Mouse (Mus musculus): ENCODE results near the gene Pecam1. TPM values are rescaled to one million over a fixed set of nuclear protein-coding genes. Genes with fewer than 3 reads are reported as not detected.

Gene Pecam1
- polyA plus RNA-seq, 1 experiment = 24.3 TPM

DNA sequence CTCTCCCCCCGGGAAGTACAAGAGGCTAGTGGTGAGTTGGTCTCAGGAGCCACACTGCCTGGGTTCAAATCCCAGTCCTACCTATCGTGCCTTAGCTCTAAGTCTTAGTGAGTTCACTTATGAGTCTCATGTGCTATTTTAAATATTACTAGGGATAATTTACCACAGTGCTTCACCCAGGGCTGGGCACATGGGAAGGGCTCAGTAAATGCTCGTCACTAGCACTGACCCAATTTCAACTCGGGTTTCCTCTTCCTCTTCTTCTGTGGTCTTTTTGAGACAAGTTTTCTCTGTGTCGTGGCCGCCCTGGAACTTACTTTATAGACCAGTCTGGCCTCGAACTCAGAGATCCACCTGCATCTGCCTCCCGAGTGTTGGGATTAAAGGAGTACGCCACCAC is 63.1 kb downstream of the Pecam1 start:
- Histone ChIP-seq H3K27me3 (ENCODE audit: control insufficient read depth, insufficient read depth, low read length, poor library complexity, severe bottlenecking) (no peaks in the 10 kb centered on the region), H3K4me3 (ENCODE audit: low read depth, low read length) (no peak overlapping the region), H3K36me3 (ENCODE audit: control insufficient read depth, insufficient read depth, low read length, poor library complexity, severe bottlenecking) (peaks cover 21% of the 10 kb centered on the region), H3K9ac (ENCODE audit: low read depth, poor library complexity, severe bottlenecking) (no peak overlapping the region), H3K9me3 (replicated peaks; ENCODE audit: control insufficient read depth, insufficient read depth, low read length, poor library complexity, severe bottlenecking) (no peaks in the 10 kb centered on the region), H3K27ac (ENCODE audit: insufficient read depth, low read length) (no peak overlapping the region), H3K4me1 (ENCODE audit: control insufficient read depth, insufficient read depth, low read length) (no peaks in the 10 kb centered on the region)
- no peak for TF ChIP-seq CTCF (IDR thresholded peaks at IDR 0.05; ENCODE audit: low read depth, low read length)
- TF ChIP-seq EP300 (IDR thresholded peaks at IDR 0.05; ENCODE audit: insufficient read depth, low read depth, low read length) = no peak
- no peak for TF ChIP-seq POLR2A (IDR thresholded peaks at IDR 0.05; ENCODE audit: insufficient read depth, low read length)

DNA sequence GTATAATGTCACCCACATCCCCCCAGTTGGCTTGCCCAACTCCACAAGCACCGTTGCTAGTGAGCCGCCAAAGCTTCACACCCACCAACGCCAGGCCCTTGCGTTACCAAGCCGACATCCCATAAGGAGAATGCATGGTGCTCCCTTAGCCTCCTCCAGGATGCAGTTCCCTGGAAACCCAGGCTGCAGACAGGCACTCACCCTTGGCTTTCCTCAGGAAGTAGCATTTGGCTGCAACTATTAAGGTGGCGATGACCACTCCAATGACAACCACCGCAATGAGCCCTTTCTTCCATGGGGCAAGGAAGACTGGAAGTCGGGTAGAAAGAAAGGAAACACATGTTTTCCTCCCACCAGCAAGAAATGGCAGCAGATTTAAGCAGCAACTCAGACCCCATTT is 66.4 kb downstream of the Pecam1 start:
- no peak overlapping the region for H3K9ac ChIP-seq (ENCODE audit: low read depth, poor library complexity, severe bottlenecking)
- H3K36me3 ChIP-seq (ENCODE audit: control insufficient read depth, insufficient read depth, low read length, poor library complexity, severe bottlenecking) = peaks cover 23% of the 10 kb centered on the region
- no peak for TF ChIP-seq POLR2A (IDR thresholded peaks at IDR 0.05; ENCODE audit: insufficient read depth, low read length)
- no peak for TF ChIP-seq EP300 (IDR thresholded peaks at IDR 0.05; ENCODE audit: insufficient read depth, low read depth, low read length)
- no peak for TF ChIP-seq CTCF (IDR thresholded peaks at IDR 0.05; ENCODE audit: low read depth, low read length)
- no peak overlapping the region for H3K4me3 ChIP-seq (ENCODE audit: low read depth, low read length)
- no peak overlapping the region for H3K27ac ChIP-seq (ENCODE audit: insufficient read depth, low read length)
- H3K4me1 ChIP-seq (ENCODE audit: control insufficient read depth, insufficient read depth, low read length) = no peaks in the 10 kb centered on the region
- H3K9me3 ChIP-seq (replicated peaks; ENCODE audit: control insufficient read depth, insufficient read depth, low read length, poor library complexity, severe bottlenecking) = no peaks in the 10 kb centered on the region
- no peaks in the 10 kb centered on the region for H3K27me3 ChIP-seq (ENCODE audit: control insufficient read depth, insufficient read depth, low read length, poor library complexity, severe bottlenecking)

DNA sequence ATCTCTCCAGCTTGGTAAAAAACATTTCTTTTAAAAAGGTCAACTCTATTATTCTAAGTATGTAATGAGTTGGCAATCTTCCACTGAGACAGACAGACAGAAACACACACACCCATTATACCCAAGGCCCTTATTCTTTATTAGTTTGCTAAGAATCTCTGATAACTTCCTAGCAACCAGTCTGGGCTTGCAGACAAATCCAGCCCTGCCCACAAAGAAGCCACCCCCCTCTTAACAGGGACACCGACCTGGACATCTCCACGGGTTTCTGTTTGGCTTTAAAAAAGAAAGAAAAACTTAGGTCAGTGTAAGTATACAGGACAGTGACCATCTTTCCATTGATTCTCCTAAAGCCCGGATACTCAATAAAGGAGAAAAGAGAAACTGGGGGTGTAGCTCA is 67.1 kb downstream of the Pecam1 start:
- Histone ChIP-seq H3K9me3 (replicated peaks; ENCODE audit: control insufficient read depth, insufficient read depth, low read length, poor library complexity, severe bottlenecking) (no peaks in the 10 kb centered on the region), H3K4me1 (ENCODE audit: control insufficient read depth, insufficient read depth, low read length) (no peaks in the 10 kb centered on the region), H3K27ac (ENCODE audit: insufficient read depth, low read length) (no peak overlapping the region), H3K9ac (ENCODE audit: low read depth, poor library complexity, severe bottlenecking) (no peak overlapping the region), H3K36me3 (ENCODE audit: control insufficient read depth, insufficient read depth, low read length, poor library complexity, severe bottlenecking) (peaks cover 20% of the 10 kb centered on the region), H3K27me3 (ENCODE audit: control insufficient read depth, insufficient read depth, low read length, poor library complexity, severe bottlenecking) (no peaks in the 10 kb centered on the region), H3K4me3 (ENCODE audit: low read depth, low read length) (no peak overlapping the region)
- TF ChIP-seq CTCF (IDR thresholded peaks at IDR 0.05; ENCODE audit: low read depth, low read length) (no peak), EP300 (IDR thresholded peaks at IDR 0.05; ENCODE audit: insufficient read depth, low read depth, low read length) (no peak), POLR2A (IDR thresholded peaks at IDR 0.05; ENCODE audit: insufficient read depth, low read length) (no peak)

DNA sequence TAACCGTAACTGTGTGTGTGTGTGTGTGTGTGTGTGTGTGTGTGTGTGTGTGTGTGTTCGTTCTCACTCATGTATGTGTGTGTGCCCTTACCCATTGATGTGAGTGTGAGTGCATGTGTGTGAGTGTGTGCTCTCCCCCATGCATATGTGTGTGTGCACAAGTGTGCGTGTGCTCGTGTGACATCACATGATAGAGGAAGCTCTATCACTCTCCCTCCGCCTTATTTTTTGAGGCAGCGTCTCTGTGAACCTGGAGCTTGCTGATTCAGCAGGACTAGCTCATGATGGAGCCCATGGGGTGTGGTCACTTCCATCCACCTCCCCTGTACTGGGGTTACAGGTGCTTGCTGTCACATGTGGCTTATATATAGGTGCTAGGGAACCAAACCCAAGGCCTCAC is 69.3 kb downstream of the Pecam1 start:
- Histone ChIP-seq H3K27me3 (ENCODE audit: control insufficient read depth, insufficient read depth, low read length, poor library complexity, severe bottlenecking) (no peaks in the 10 kb centered on the region), H3K4me1 (ENCODE audit: control insufficient read depth, insufficient read depth, low read length) (no peaks in the 10 kb centered on the region), H3K4me3 (ENCODE audit: low read depth, low read length) (no peak overlapping the region), H3K27ac (ENCODE audit: insufficient read depth, low read length) (no peak overlapping the region), H3K9ac (ENCODE audit: low read depth, poor library complexity, severe bottlenecking) (no peak overlapping the region), H3K9me3 (replicated peaks; ENCODE audit: control insufficient read depth, insufficient read depth, low read length, poor library complexity, severe bottlenecking) (no peaks in the 10 kb centered on the region), H3K36me3 (ENCODE audit: control insufficient read depth, insufficient read depth, low read length, poor library complexity, severe bottlenecking) (peaks cover 14% of the 10 kb centered on the region)
- no peak for TF ChIP-seq EP300 (IDR thresholded peaks at IDR 0.05; ENCODE audit: insufficient read depth, low read depth, low read length)
- no peak for TF ChIP-seq CTCF (IDR thresholded peaks at IDR 0.05; ENCODE audit: low read depth, low read length)
- TF ChIP-seq POLR2A (IDR thresholded peaks at IDR 0.05; ENCODE audit: insufficient read depth, low read length) = no peak

DNA sequence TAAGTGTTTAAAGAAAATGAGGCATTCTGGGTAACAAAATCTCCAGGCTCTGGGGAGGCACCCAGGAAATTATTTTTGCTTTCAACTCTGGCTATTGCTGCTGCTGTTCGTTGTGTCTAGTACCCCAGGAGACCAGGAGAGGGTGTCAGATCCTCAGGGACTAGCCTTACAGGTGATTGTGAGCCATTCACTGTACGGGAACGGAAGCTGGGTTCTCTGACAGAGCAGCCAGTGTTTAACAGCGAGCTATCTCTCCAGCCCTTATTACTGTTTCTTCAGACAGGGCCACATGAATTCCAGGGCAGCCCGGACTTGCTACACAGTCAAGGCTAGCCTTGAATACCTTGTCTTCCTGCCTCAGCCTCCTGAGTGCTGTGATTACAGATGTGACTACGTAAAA is 70.6 kb downstream of the Pecam1 start:
- Histone ChIP-seq H3K4me1 (ENCODE audit: control insufficient read depth, insufficient read depth, low read length) (peaks cover 8% of the 10 kb centered on the region), H3K36me3 (ENCODE audit: control insufficient read depth, insufficient read depth, low read length, poor library complexity, severe bottlenecking) (peaks cover 14% of the 10 kb centered on the region), H3K27ac (ENCODE audit: insufficient read depth, low read length) (no peak overlapping the region), H3K27me3 (ENCODE audit: control insufficient read depth, insufficient read depth, low read length, poor library complexity, severe bottlenecking) (no peaks in the 10 kb centered on the region), H3K9ac (ENCODE audit: low read depth, poor library complexity, severe bottlenecking) (no peak overlapping the region), H3K9me3 (replicated peaks; ENCODE audit: control insufficient read depth, insufficient read depth, low read length, poor library complexity, severe bottlenecking) (no peaks in the 10 kb centered on the region), H3K4me3 (ENCODE audit: low read depth, low read length) (no peak overlapping the region)
- TF ChIP-seq EP300 (IDR thresholded peaks at IDR 0.05; ENCODE audit: insufficient read depth, low read depth, low read length) = no peak
- peak; percentile 42 for TF ChIP-seq CTCF (IDR thresholded peaks at IDR 0.05; ENCODE audit: low read depth, low read length)

GRCm38 (mm10) chr11:106677910-106678591 is 72.4 kb downstream of the Pecam1 start:
- TF ChIP-seq POLR2A (IDR thresholded peaks at IDR 0.05; ENCODE audit: insufficient read depth, low read length) = no peak
- TF ChIP-seq CTCF (IDR thresholded peaks at IDR 0.05; ENCODE audit: low read depth, low read length) = no peak
- Histone ChIP-seq H3K27ac (ENCODE audit: insufficient read depth, low read length) (no peak overlapping the region), H3K36me3 (ENCODE audit: control insufficient read depth, insufficient read depth, low read length, poor library complexity, severe bottlenecking) (peaks cover 14% of the 10 kb centered on the region), H3K27me3 (ENCODE audit: control insufficient read depth, insufficient read depth, low read length, poor library complexity, severe bottlenecking) (no peaks in the 10 kb centered on the region), H3K4me1 (ENCODE audit: control insufficient read depth, insufficient read depth, low read length) (peaks cover 15% of the 10 kb centered on the region), H3K9me3 (replicated peaks; ENCODE audit: control insufficient read depth, insufficient read depth, low read length, poor library complexity, severe bottlenecking) (no peaks in the 10 kb centered on the region), H3K9ac (ENCODE audit: low read depth, poor library complexity, severe bottlenecking) (no peak overlapping the region), H3K4me3 (ENCODE audit: low read depth, low read length) (no peak overlapping the region)
